Comparison of ENCODE assay signal across 21 mouse cellular contexts in the genomic region with DNA sequence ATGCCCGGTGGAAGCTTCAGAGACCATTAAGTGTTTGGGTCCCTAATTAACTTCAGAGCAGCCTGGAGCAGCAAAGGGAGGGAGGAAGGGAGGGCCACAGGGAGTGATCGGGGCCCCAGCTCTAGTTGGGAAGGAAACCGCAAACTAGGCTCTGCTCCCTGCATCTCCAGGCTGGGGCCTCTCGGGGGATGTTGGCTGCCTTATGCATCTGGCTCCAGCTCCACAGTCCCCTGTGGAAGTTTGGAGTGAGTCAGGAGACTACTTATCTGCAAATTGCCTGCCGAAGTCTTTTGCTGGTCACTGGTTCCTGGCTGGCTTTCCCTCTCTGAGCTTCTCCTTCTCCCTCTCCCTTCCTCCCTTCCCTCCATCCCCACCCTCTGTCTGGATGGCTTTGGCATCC. TPM values are rescaled to one million over a fixed set of nuclear protein-coding genes. Genes with fewer than 3 reads are reported as not detected.
A peak's percentile ranks its signal among the peaks of the same experiment; 100 is the strongest.
DNase-seq lines count a peak whose midpoint lies in the region; ATAC-seq and TF ChIP-seq lines count a peak whose summit lies in the region.
"Had no signal": no experiment of that assay in that cellular context is flagged by ENCODE, and none has a peak within 500 bp of the region (broad histone marks: within the 10 kb centered on the region; RNA-seq: fewer than 3 reads in every experiment).

No protein-coding gene starts in this region.

- no peak overlapping the region for H3K4me3 ChIP-seq in hindbrain, embryonic 11.5 days (ENCODE audit: low read depth, low read length)
- H3K4me3 ChIP-seq in hindbrain, postnatal 0 days (ENCODE audit: low read length): no peak overlapping the region
- H3K4me3 ChIP-seq in midbrain, postnatal 0 days (ENCODE audit: low read depth, low read length): no peak overlapping the region
- H3K4me3 ChIP-seq in midbrain, embryonic 11.5 days (ENCODE audit: low read depth, low read length): no peak overlapping the region
- H3K4me3 ChIP-seq in neural tube, embryonic 14.5 days (ENCODE audit: low read depth, low read length): no peak overlapping the region
- H3K4me3 ChIP-seq in thymus, adult 2 months (ENCODE audit: control insufficient read depth, insufficient read depth, low read length): no peak overlapping the region
- H3K4me3 ChIP-seq: midbrain, embryonic 10.5 days; myocyte; stomach, embryonic 15.5 days had no signal

- no peak overlapping the region for H3K4me2 ChIP-seq in hindbrain, embryonic 11.5 days (replicated peaks; ENCODE audit: low read depth, low read length)
- H3K4me2 ChIP-seq in hindbrain, postnatal 0 days (ENCODE audit: low read depth, low read length): no peak overlapping the region
- H3K4me2 ChIP-seq in midbrain, postnatal 0 days (ENCODE audit: low read depth, low read length, poor library complexity, severe bottlenecking): no peak overlapping the region
- H3K4me2 ChIP-seq in midbrain, embryonic 11.5 days: no peak overlapping the region
- H3K4me2 ChIP-seq in neural tube, embryonic 14.5 days (ENCODE audit: low read depth, low read length): no peak overlapping the region
- H3K4me2 ChIP-seq: hindbrain, embryonic 14.5 days; stomach, embryonic 15.5 days had no signal

- no peaks in the 10 kb centered on the region for H3K27me3 ChIP-seq in hindbrain, embryonic 11.5 days (ENCODE audit: control insufficient read depth, insufficient read depth, low read length)
- H3K27me3 ChIP-seq in hindbrain, postnatal 0 days (ENCODE audit: insufficient read depth, low read length): no peaks in the 10 kb centered on the region
- no peaks in the 10 kb centered on the region for H3K27me3 ChIP-seq in midbrain, postnatal 0 days (ENCODE audit: insufficient read depth, low read length)
- no peaks in the 10 kb centered on the region for H3K27me3 ChIP-seq in midbrain, embryonic 11.5 days (ENCODE audit: control insufficient read depth, insufficient read depth, low read length)
- no peaks in the 10 kb centered on the region for H3K27me3 ChIP-seq in neural tube, embryonic 14.5 days (ENCODE audit: control insufficient read depth, insufficient read depth, low read length)
- H3K27me3 ChIP-seq in thymus, adult 2 months (ENCODE audit: control insufficient read depth, insufficient read depth, low read length): no peaks in the 10 kb centered on the region
- H3K27me3 ChIP-seq: stomach, embryonic 15.5 days had no signal

- no peak for TF ChIP-seq CTCF in hindbrain, postnatal 0 days (IDR thresholded peaks at IDR 0.05; ENCODE audit: low read depth)
- TF ChIP-seq CTCF in midbrain, postnatal 0 days (IDR thresholded peaks at IDR 0.05): no peak
- no peak for TF ChIP-seq CTCF in thymus, adult 2 months (IDR thresholded peaks at IDR 0.05; ENCODE audit: borderline replicate concordance, control insufficient read depth, extremely low read depth, insufficient read depth, low read length, poor library complexity)

- ATAC-seq in hindbrain, embryonic 11.5 days (ENCODE audit: low FRiP score): no peak
- ATAC-seq in hindbrain, postnatal 0 days: no peak
- no peak for ATAC-seq in midbrain, postnatal 0 days (ENCODE audit: low FRiP score)
- ATAC-seq in midbrain, embryonic 11.5 days (ENCODE audit: low FRiP score): no peak
- ATAC-seq in neural tube, embryonic 14.5 days (ENCODE audit: low read depth): 0 out of 2 replicates have a peak, but pooled peaks have one; percentile 17
- ATAC-seq: forebrain, embryonic 14.5 days had no signal

- no peak for DNase-seq in hindbrain, embryonic 11.5 days (ENCODE audit: low spot score)
- no peak for DNase-seq in hindbrain, postnatal 0 days (ENCODE audit: low spot score)
- peak; percentile 26 for DNase-seq in midbrain, postnatal 0 days (ENCODE audit: low spot score)
- no peak for DNase-seq in midbrain, embryonic 11.5 days (ENCODE audit: low spot score, missing footprints)
- DNase-seq in heart, adult 8-10 months (ENCODE audit: low spot score): peak; percentile 46
- DNase-seq in spleen, postnatal 4 days (ENCODE audit: low spot score in 2 of 2): no peak
- no peak for DNase-seq in thymus, adult 2 months
- DNase-seq: cerebellum, postnatal 14 days; embryo, embryonic 11 days; kidney, adult 18-20 months; lung, adult 18-20 months; lung, postnatal 4 days; right cerebral cortex, adult 18-20 months had no signal

- no peaks in the 10 kb centered on the region; the same call in 1 of the 2 replicates for H3K4me1 ChIP-seq in hindbrain, embryonic 11.5 days (replicated peaks; ENCODE audit: control insufficient read depth, insufficient read depth, low read length)
- no peaks in the 10 kb centered on the region for H3K4me1 ChIP-seq in hindbrain, postnatal 0 days (ENCODE audit: insufficient read depth, low read length)
- H3K4me1 ChIP-seq in midbrain, postnatal 0 days (ENCODE audit: insufficient read depth, low read length): no peaks in the 10 kb centered on the region
- H3K4me1 ChIP-seq in midbrain, embryonic 11.5 days (ENCODE audit: control insufficient read depth, insufficient read depth, low read length): no peaks in the 10 kb centered on the region
- H3K4me1 ChIP-seq in neural tube, embryonic 14.5 days (ENCODE audit: control insufficient read depth, insufficient read depth, low read length): no peaks in the 10 kb centered on the region
- H3K4me1 ChIP-seq in thymus, adult 2 months (replicated peaks; ENCODE audit: control insufficient read depth, insufficient read depth, low read length): no peaks in the 10 kb centered on the region
- H3K4me1 ChIP-seq: midbrain, embryonic 10.5 days; stomach, embryonic 15.5 days had no signal

- H3K36me3 ChIP-seq in hindbrain, embryonic 11.5 days (ENCODE audit: control insufficient read depth, insufficient read depth, low read length): no peaks in the 10 kb centered on the region
- no peaks in the 10 kb centered on the region for H3K36me3 ChIP-seq in hindbrain, postnatal 0 days (ENCODE audit: insufficient read depth, low read length)
- H3K36me3 ChIP-seq in midbrain, postnatal 0 days (ENCODE audit: insufficient read depth, low read length): no peaks in the 10 kb centered on the region
- H3K36me3 ChIP-seq in midbrain, embryonic 11.5 days (ENCODE audit: control insufficient read depth, insufficient read depth, low read length): no peaks in the 10 kb centered on the region
- no peaks in the 10 kb centered on the region for H3K36me3 ChIP-seq in neural tube, embryonic 14.5 days (ENCODE audit: control insufficient read depth, insufficient read depth, low read length)
- H3K36me3 ChIP-seq in thymus, adult 2 months (ENCODE audit: control insufficient read depth, insufficient read depth, low read length): no peaks in the 10 kb centered on the region
- H3K36me3 ChIP-seq: midbrain, embryonic 10.5 days; stomach, embryonic 15.5 days had no signal

- no peaks in the 10 kb centered on the region for H3K9me3 ChIP-seq in hindbrain, embryonic 11.5 days (ENCODE audit: control insufficient read depth, low read length)
- H3K9me3 ChIP-seq in hindbrain, postnatal 0 days (ENCODE audit: low read length): no peaks in the 10 kb centered on the region
- 0 out of 2 replicates have a peak, but pooled peaks cover 3% of the 10 kb centered on the region for H3K9me3 ChIP-seq in midbrain, postnatal 0 days (ENCODE audit: low read length)
- no peaks in the 10 kb centered on the region for H3K9me3 ChIP-seq in midbrain, embryonic 11.5 days (ENCODE audit: control insufficient read depth, low read length)
- no peaks in the 10 kb centered on the region for H3K9me3 ChIP-seq in neural tube, embryonic 14.5 days (ENCODE audit: control insufficient read depth, low read length)
- H3K9me3 ChIP-seq: midbrain, embryonic 10.5 days; stomach, embryonic 15.5 days had no signal

- TF ChIP-seq POLR2A in thymus, adult 2 months (IDR thresholded peaks at IDR 0.05; ENCODE audit: control insufficient read depth, extremely low read depth, insufficient read depth, low read length, poor library complexity): no peak

- 0 out of 2 replicates have a peak overlapping the region, but pooled peaks have one; percentile 7 for H3K9ac ChIP-seq in hindbrain, embryonic 11.5 days (ENCODE audit: low read depth, low read length)
- no peak overlapping the region for H3K9ac ChIP-seq in hindbrain, postnatal 0 days (replicated peaks; ENCODE audit: low read length)
- no peak overlapping the region for H3K9ac ChIP-seq in midbrain, postnatal 0 days (replicated peaks; ENCODE audit: low read length, poor library complexity, severe bottlenecking)
- H3K9ac ChIP-seq in midbrain, embryonic 11.5 days (ENCODE audit: low read length): no peak overlapping the region
- no peak overlapping the region for H3K9ac ChIP-seq in neural tube, embryonic 14.5 days (replicated peaks; ENCODE audit: low read depth, low read length)
- H3K9ac ChIP-seq: hindbrain, embryonic 14.5 days; stomach, embryonic 15.5 days had no signal

- WGBS in hindbrain, embryonic 11.5 days: 76% methylated on average over 5 of the region's 5 CpGs
- 43% methylated on average over 5 of the region's 5 CpGs for WGBS in hindbrain, postnatal 0 days
- WGBS in midbrain, postnatal 0 days: 62% methylated on average over 5 of the region's 5 CpGs
- 72% methylated on average over 5 of the region's 5 CpGs for WGBS in midbrain, embryonic 11.5 days
- WGBS in neural tube, embryonic 14.5 days: 56% methylated on average over 5 of the region's 5 CpGs
- 85% methylated on average over 5 of the region's 5 CpGs for WGBS in thymus, adult 2 months

- H3K27ac ChIP-seq in hindbrain, embryonic 11.5 days (ENCODE audit: low read depth, low read length): no peak overlapping the region
- H3K27ac ChIP-seq in hindbrain, postnatal 0 days: no peak overlapping the region
- no peak overlapping the region for H3K27ac ChIP-seq in midbrain, postnatal 0 days (ENCODE audit: low read depth, low read length)
- H3K27ac ChIP-seq in midbrain, embryonic 11.5 days (ENCODE audit: low read depth, low read length): no peak overlapping the region
- H3K27ac ChIP-seq in neural tube, embryonic 14.5 days (ENCODE audit: low read depth, low read length): no peak overlapping the region
- H3K27ac ChIP-seq in thymus, adult 2 months (ENCODE audit: control insufficient read depth, insufficient read depth, low read length): no peak overlapping the region
- H3K27ac ChIP-seq: hindbrain, embryonic 14.5 days; midbrain, embryonic 10.5 days; stomach, embryonic 15.5 days had no signal

RNA-seq across cellular contexts. Expression of a gene that starts 56.6 kb away (rescaled TPM):
- 1.3 and 1.5 TPM in 2 replicates for polyA plus RNA-seq in hindbrain, embryonic 11.5 days (2014; fragmentation: Nextera tagmentation; extraction: Ambion mirVana)
- 26.0 and 45.1 TPM in 2 replicates for total RNA-seq in hindbrain, postnatal 0 days (2014; rRNA removed)
- 2.3 and 3.3 TPM in 2 replicates for polyA plus RNA-seq in hindbrain, postnatal 0 days (2015; fragmentation: Nextera tagmentation; extraction: Ambion mirVana)
- total RNA-seq in midbrain, postnatal 0 days (2014; rRNA removed): 21.5 and 57.5 TPM in 2 replicates
- polyA plus RNA-seq in midbrain, postnatal 0 days (2015; fragmentation: Nextera tagmentation; extraction: Ambion mirVana): 3.1 and 3.7 TPM in 2 replicates
- 0.77 and 1.0 TPM in 2 replicates for polyA plus RNA-seq in midbrain, embryonic 11.5 days (2014; fragmentation: Nextera tagmentation; extraction: Ambion mirVana)
- under 1 TPM in 3 of 4 experiments, not detected in 1; 0.13 to 0.43 (median 0.41) TPM for total RNA-seq in heart, adult 8-10 months (2022)
- polyA plus RNA-seq in neural tube, embryonic 14.5 days (2014; fragmentation: Nextera tagmentation; extraction: Ambion mirVana): 4.7 and 5.1 TPM in 2 replicates
- polyA plus RNA-seq in thymus, adult 2 months (2012; rRNA removed): 0.77 and 0.96 TPM in 2 replicates
- total RNA-seq: granulocyte monocyte progenitor cell, adult 5-6 weeks; liver, adult 2 months had no signal

Comparison
In these comparisons a context has a peak if more than half of its experiments do, and no peak if none do; other contexts are left out.
1. DNase-seq: peak in midbrain, postnatal 0 days (single experiment) and heart, adult 8-10 months (single experiment); none in hindbrain, embryonic 11.5 days (single experiment), hindbrain, postnatal 0 days (single experiment), midbrain, embryonic 11.5 days (single experiment), spleen, postnatal 4 days (0 of 2) and thymus, adult 2 months (single experiment).